Mouse (Mus musculus): Measurements from ENCODE around the gene Mal. TPM values are rescaled to one million over a fixed set of nuclear protein-coding genes. Genes with fewer than 3 reads are reported as not detected.

Mal gene
- 10 to 100 TPM in 1 of 2 experiments, 1 to 10 TPM in 1; 4.1 to 25.9 TPM for total RNA-seq (2021)
- long read RNA-seq, experiment 1, transcript Mal-202 (4 exons, 2,778 nt): major isoform, 5 of 5 reads
- long read RNA-seq, experiment 1, partial matches to known transcripts: 0 of 5 reads
- long read RNA-seq, experiment 1, other reads (novel, unspliced or antisense): 0 of 5 reads
- long read RNA-seq, experiment 2, transcript Mal-202 (4 exons, 2,778 nt): major isoform, 11 of 13 reads
- long read RNA-seq, experiment 2, partial matches to known transcripts: 0 of 13 reads
- long read RNA-seq, experiment 2, other reads (novel, unspliced or antisense): 2 of 13 reads

- intact Hi-C loops (cut with DNase I; ENCODE audit: low total_unique reads): no loop called here
- peak; percentile 27 for DNase-seq
Measured at GRCm38 (mm10) chr2:127656086-127656720, at the start of gene Mal. Mal (minus strand) TSS chr2:127656695.

GRCm38 (mm10) chr2:127705267-127705666 lies 48.8 kb upstream of the Mal start:
- intact Hi-C loops (cut with DNase I; ENCODE audit: low total_unique reads): no loop called here
- no peak for DNase-seq

GRCm38 (mm10) chr2:127689239-127689638 lies 32.7 kb upstream of the Mal start:
- DNase-seq: no peak
- intact Hi-C loops (cut with DNase I; ENCODE audit: low total_unique reads): no loop called here

- DNase-seq: peak; percentile 59
- intact Hi-C loops (cut with DNase I; ENCODE audit: low total_unique reads): no loop called here
Measured at GRCm38 (mm10) chr2:127683687-127684331, 27.3 kb upstream of the Mal start.

GRCm38 (mm10) chr2:127667843-127668506 lies 11.5 kb upstream of the Mal start:
- intact Hi-C loops (cut with DNase I; ENCODE audit: low total_unique reads): loop anchor here (5.0 kb wide), 1 partner anchor 61 kb away; no protein-coding TSS in a partner anchor
- DNase-seq: no peak

- intact Hi-C loops (cut with DNase I; ENCODE audit: low total_unique reads): loop anchor here (5.0 kb wide), 1 partner anchor 60 kb away; no protein-coding TSS in a partner anchor
- no peak for DNase-seq
Measured at GRCm38 (mm10) chr2:127667015-127667414, 10.5 kb upstream of the Mal start.

GRCm38 (mm10) chr2:127662708-127663107 lies 6.2 kb upstream of the Mal start:
- no peak for DNase-seq
- intact Hi-C loops (cut with DNase I; ENCODE audit: low total_unique reads): no loop called here

- intact Hi-C loops (cut with DNase I; ENCODE audit: low total_unique reads): no loop called here
- DNase-seq: no peak
Measured at GRCm38 (mm10) chr2:127655419-127655818, 1.1 kb downstream of the Mal start.

GRCm38 (mm10) chr2:127654786-127655185 lies 1.7 kb downstream of the Mal start:
- no peak for DNase-seq
- intact Hi-C loops (cut with DNase I; ENCODE audit: low total_unique reads): no loop called here

- DNase-seq: no peak
- intact Hi-C loops (cut with DNase I; ENCODE audit: low total_unique reads): no loop called here
Measured at GRCm38 (mm10) chr2:127652805-127653204, 3.7 kb downstream of the Mal start.

- intact Hi-C loops (cut with DNase I; ENCODE audit: low total_unique reads): no loop called here
- DNase-seq: no peak
Measured at GRCm38 (mm10) chr2:127652335-127652734, 4.2 kb downstream of the Mal start.

GRCm38 (mm10) chr2:127651601-127652000 lies 4.9 kb downstream of the Mal start:
- intact Hi-C loops (cut with DNase I; ENCODE audit: low total_unique reads): no loop called here

GRCm38 (mm10) chr2:127649921-127650320 lies 6.6 kb downstream of the Mal start:
- DNase-seq: no peak
- intact Hi-C loops (cut with DNase I; ENCODE audit: low total_unique reads): no loop called here

More at GRCm38 (mm10) chr2:127651601-127652000, 4.9 kb downstream of the Mal start:
- DNase-seq: no peak

GRCm38 (mm10) chr2:127648145-127648544 lies 8.3 kb downstream of the Mal start:
- no peak for DNase-seq
- intact Hi-C loops (cut with DNase I; ENCODE audit: low total_unique reads): no loop called here

GRCm38 (mm10) chr2:127646875-127647274 lies 9.6 kb downstream of the Mal start:
- no peak for DNase-seq
- intact Hi-C loops (cut with DNase I; ENCODE audit: low total_unique reads): no loop called here

GRCm38 (mm10) chr2:127643728-127644704 lies 12.5 kb downstream of the Mal start:
- intact Hi-C loops (cut with DNase I; ENCODE audit: low total_unique reads): no loop called here
- peak; percentile 18 for DNase-seq

GRCm38 (mm10) chr2:127638973-127639372 lies 17.5 kb downstream of the Mal start:
- intact Hi-C loops (cut with DNase I; ENCODE audit: low total_unique reads): no loop called here

GRCm38 (mm10) chr2:127635581-127635980 lies 20.9 kb downstream of the Mal start:
- DNase-seq: no peak
- intact Hi-C loops (cut with DNase I; ENCODE audit: low total_unique reads): no loop called here

More at GRCm38 (mm10) chr2:127638973-127639372, 17.5 kb downstream of the Mal start:
- no peak for DNase-seq

- no peak for DNase-seq
- intact Hi-C loops (cut with DNase I; ENCODE audit: low total_unique reads): no loop called here
Measured at GRCm38 (mm10) chr2:127632601-127633000, 23.9 kb downstream of the Mal start.
